Mouse (Mus musculus) kidney, adult 18-20 months (tissue): ENCODE results near the gene Gm10330.
A peak's percentile ranks its signal among the peaks of the same experiment; 100 is the strongest.
"Not testable (repeated sequence)": the region's sequence is repeated elsewhere in the genome, so short reads cannot be mapped to it uniquely, and the experiment has no call there.

ENCODE experiments used
- DNase-seq: peaks from one replicate; pipeline ENCODE4 v3.0.0; 2021

The Gm10330 gene

DNA sequence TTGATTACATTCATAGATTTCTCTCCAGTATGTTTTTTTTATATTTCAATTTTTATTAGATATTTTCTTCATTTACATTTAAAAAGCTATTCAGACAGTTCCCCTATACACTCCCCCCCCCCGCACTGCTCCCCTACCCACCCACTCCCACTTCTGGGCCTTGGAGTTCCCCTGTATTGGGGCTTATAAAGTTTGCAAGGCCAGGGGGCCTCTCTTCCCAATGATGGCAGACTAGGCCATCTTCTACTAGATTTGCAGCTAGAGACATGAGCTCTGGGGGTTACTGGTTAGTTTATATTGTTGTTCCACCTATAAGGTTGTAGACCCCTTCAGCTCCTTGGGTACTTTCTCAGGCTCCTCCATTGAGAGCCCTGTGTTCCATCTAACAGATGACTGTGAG, at the start of gene Gm10330:
TSS of gene Gm10330 (minus strand) at position 101 of the 400 bp plus-strand sequence.
- not testable (repeated sequence) for DNase-seq

DNA sequence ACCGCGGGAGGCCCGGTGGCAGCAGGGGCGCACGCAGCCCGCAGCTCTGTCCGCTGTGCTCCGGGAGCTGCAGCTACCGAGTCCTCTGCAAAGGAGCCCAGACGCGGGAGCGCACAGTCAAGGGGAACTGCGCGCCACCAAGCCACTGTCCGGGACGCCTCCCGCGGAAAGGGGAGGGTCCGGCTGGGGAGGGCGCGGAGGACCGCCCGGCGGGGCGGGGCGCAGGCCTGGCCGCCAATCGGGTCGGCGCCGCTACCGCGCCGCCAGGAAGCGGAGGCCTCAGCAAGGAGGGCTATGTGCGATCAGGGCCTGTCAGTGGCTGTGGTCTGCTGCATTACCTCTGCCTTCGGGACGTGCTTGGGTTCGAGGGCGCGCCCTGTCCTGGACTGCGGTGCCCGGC, 20.7 kb upstream of the Gm10330 start:
- DNase-seq: not testable (repeated sequence)

DNA sequence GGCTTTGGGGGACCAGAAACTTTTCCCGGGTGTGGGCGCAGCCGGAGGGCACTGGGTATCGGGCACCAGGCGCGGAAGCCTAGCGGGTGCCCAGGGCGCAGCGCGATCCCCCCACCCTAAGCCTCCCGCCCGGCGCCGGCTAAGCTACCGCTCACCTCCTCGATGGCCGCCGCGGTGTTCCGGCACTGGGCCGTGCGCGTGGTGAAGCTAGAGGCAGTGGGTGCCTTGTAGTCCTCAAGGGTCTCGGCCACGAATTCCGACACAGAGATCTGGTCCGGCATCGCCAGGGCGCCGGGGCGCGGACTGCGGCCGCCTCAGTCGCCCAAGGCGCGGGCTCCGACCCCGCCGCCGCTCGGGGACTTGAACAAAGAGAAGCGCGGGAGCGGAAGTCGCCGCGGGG, 20.3 kb upstream of the Gm10330 start:
- DNase-seq: peak; percentile 14
